Mouse (Mus musculus) lung, embryonic 15.5 days (tissue): ENCODE measurements around the gene Isyna1. TPM values are rescaled to one million over a fixed set of nuclear protein-coding genes. Genes with fewer than 3 reads are reported as not detected.

ENCODE experiments used
- ATAC-seq: fragments of 200-750 bp; cut with Nextera tagmentation; 2 replicates; pipeline ENCODE4 v1.8.0; 2017; ENCODE audit warnings: moderate number of reproducible peaks, borderline replicate concordance; ENCODE audit not compliant: low FRiP score, low TSS enrichment; ENCODE audit errors: extremely low read depth
- H3K27ac ChIP-seq: fragments of 300-500 bp; sonication (generic); 2 replicates; pipeline ENCODE4 v1.5.1; 2015; ENCODE audit warnings: moderate library complexity, mild to moderate bottlenecking, inconsistent platforms
- H3K27me3 ChIP-seq: fragments of 300-500 bp; sonication (generic); 2 replicates; pipeline ENCODE4 v1.6.1; 2015; ENCODE audit warnings: inconsistent platforms
- H3K36me3 ChIP-seq: fragments of 300-500 bp; sonication (generic); 2 replicates; pipeline ENCODE4 v1.6.1; 2015; ENCODE audit warnings: inconsistent platforms
- H3K4me1 ChIP-seq: fragments of 300-500 bp; sonication (generic); 2 replicates; pipeline ENCODE4 v1.6.1; 2015; ENCODE audit warnings: inconsistent platforms
- H3K4me2 ChIP-seq: fragments of 300-500 bp; sonication (generic); 2 replicates; pipeline ENCODE4 v1.6.1; 2015; ENCODE audit warnings: inconsistent platforms, mild to moderate bottlenecking, moderate library complexity
- H3K4me3 ChIP-seq: fragments of 300-500 bp; sonication (generic); 2 replicates; pipeline ENCODE4 v1.5.1; 2015; ENCODE audit warnings: mild to moderate bottlenecking, inconsistent platforms
- H3K9ac ChIP-seq: fragments of 300-500 bp; sonication (generic); 2 replicates; pipeline ENCODE4 v1.6.1; 2015; ENCODE audit warnings: inconsistent platforms
- H3K9me3 ChIP-seq: fragments of 300-500 bp; sonication (generic); 2 replicates; pipeline ENCODE4 v1.6.1; 2016; ENCODE audit warnings: inconsistent platforms
- WGBS: fragments of 180-500 bp; shearing (Covaris S2); methylation state at CpG from one replicate; pipeline ENCODE4 v1.1.7; 2015; 5-methylcytosine and 5-hydroxymethylcytosine counted together
- polyA plus RNA-seq: library from polyadenylated mRNA; unstranded; fragments of >200 nt; fragmentation: Nextera tagmentation; extraction: Ambion mirVana; gene quantifications from 2 replicates; pipeline ENCODE4 v1.2.1, GENCODE M21; 2015

The Isyna1 gene
- polyA plus RNA-seq, 1 experiment from 2014 or later: 134 TPM

GRCm38 (mm10) chr8:70615281-70615680, 21.1 kb downstream of the Isyna1 start:
- Histone ChIP-seq H3K9me3 (no peaks in the 10 kb centered on the region), H3K9ac (no peak overlapping the region), H3K4me2 (no peak overlapping the region), H3K27ac (no peak overlapping the region), H3K36me3 (no peaks in the 10 kb centered on the region), H3K4me3 (no peak overlapping the region), H3K27me3 (0 out of 2 replicates have a peak, but pooled peaks cover 4% of the 10 kb centered on the region), H3K4me1 (peaks cover 16% of the 10 kb centered on the region)
- WGBS: 73% methylated on average over 8 of the region's 8 CpGs
- no peak for ATAC-seq

DNA sequence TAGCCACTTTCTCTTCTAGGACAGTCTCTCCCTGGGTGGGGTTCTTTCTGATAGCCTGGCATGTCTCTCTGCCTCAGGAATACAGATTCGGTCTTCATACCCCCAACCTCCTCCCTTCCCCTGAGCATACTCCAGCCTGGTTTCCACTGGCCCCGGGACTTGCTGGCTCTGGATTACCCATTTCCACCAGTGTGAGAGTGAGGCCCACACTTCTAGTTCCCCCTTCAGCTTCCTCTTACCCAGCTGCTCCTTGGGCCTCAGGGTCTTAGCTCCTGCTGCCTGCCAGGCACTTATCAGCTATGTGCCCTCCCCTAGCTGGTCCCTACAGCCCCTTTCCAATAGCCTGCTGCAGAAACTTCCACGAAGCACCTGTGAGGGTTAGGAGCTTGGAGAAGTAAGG, 21.7 kb downstream of the Isyna1 start, which contains the start of gene Lrrc25:
Lrrc25 (plus strand) TSS at position 262 of the 400 bp plus-strand sequence.
- H3K4me1 ChIP-seq: peaks cover 9% of the 10 kb centered on the region
- H3K9ac ChIP-seq: no peak within 1 kb of the TSS
- H3K4me3 ChIP-seq: no peak within 1 kb of the TSS
- 68% methylated on average over 3 of the region's 3 CpGs for WGBS
- no peak within 1 kb of the TSS for H3K27ac ChIP-seq
- H3K4me2 ChIP-seq: no peak within 1 kb of the TSS
- no peaks in the 10 kb centered on the region for H3K9me3 ChIP-seq
- H3K36me3 ChIP-seq: no peaks in the 10 kb centered on the region
- peaks cover 5% of the 10 kb centered on the region; the same call in 1 of the 2 replicates for H3K27me3 ChIP-seq
- ATAC-seq: no peak

GRCm38 (mm10) chr8:70616645-70617044, 22.5 kb downstream of the Isyna1 start:
- H3K9ac ChIP-seq: no peak overlapping the region
- 42% methylated on average over 11 of the region's 11 CpGs for WGBS
- H3K4me2 ChIP-seq: no peak overlapping the region
- no peaks in the 10 kb centered on the region for H3K9me3 ChIP-seq
- H3K4me1 ChIP-seq: peaks cover 2% of the 10 kb centered on the region
- H3K4me3 ChIP-seq: no peak overlapping the region
- ATAC-seq: no peak
- peaks cover 13% of the 10 kb centered on the region; the same call in 1 of the 2 replicates for H3K27me3 ChIP-seq
- H3K27ac ChIP-seq: no peak overlapping the region
- no peaks in the 10 kb centered on the region for H3K36me3 ChIP-seq

GRCm38 (mm10) chr8:70617985-70618384, 23.8 kb downstream of the Isyna1 start:
- H3K9ac ChIP-seq: no peak overlapping the region
- peaks cover 23% of the 10 kb centered on the region; the same call in 1 of the 2 replicates for H3K27me3 ChIP-seq
- no peaks in the 10 kb centered on the region for H3K36me3 ChIP-seq
- no peak overlapping the region for H3K27ac ChIP-seq
- no peaks in the 10 kb centered on the region for H3K9me3 ChIP-seq
- ATAC-seq: no peak
- H3K4me1 ChIP-seq: no peaks in the 10 kb centered on the region; the same call in none of the 2 replicates
- no peak overlapping the region for H3K4me2 ChIP-seq
- WGBS: 74% methylated on average over 11 of the region's 11 CpGs
- H3K4me3 ChIP-seq: no peak overlapping the region

DNA sequence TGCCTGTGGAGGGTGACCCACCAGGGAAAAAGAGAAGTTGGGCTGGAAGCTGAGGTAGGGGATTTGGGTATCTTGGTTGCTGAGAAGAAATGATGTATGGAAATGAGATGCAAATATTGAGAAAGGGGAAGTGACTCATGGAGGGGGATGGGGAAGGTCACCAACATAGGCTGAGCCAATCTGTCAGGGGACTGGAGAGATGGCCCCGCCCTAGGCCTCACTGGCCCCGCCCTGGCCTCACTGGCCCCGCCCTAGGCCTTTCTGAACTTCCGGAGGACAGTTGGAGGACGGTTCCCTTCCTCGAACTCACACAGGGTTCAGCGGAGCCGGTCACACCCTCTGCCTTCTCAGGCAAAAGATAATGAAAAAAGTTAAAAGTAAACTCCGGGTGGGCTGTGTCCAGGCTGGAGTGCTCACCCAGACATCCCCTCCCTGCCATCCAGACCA, 24.7 kb downstream of the Isyna1 start:
- 27% methylated on average over 9 of the region's 9 CpGs for WGBS
- Histone ChIP-seq H3K4me2 (no peak overlapping the region), H3K4me1 (no peaks in the 10 kb centered on the region; the same call in none of the 2 replicates), H3K27me3 (peaks cover 23% of the 10 kb centered on the region; the same call in 1 of the 2 replicates), H3K27ac (no peak overlapping the region), H3K36me3 (no peaks in the 10 kb centered on the region), H3K9ac (no peak overlapping the region), H3K4me3 (no peak overlapping the region), H3K9me3 (no peaks in the 10 kb centered on the region)
- peak; percentile 59; the same call in 1 of the 2 replicates for ATAC-seq

DNA sequence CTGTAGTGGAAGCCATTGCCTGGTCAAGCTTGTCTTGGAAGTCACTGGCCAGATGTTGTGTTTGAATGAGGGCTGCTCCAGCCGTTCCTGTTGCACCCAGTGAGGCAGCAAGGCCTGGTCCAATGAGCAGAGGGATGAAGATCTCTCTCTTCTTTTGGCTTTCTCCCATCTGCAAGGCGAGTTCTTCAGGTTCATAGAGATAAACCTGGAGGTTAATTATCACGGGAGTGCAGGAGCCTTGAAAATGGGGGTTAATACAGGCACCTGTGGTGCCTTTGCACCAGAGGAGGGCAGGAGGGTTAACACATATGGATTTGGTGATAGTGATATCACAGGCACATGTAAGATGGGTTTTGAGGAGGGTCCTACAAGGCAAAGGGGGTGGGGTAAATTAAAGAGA, 28.0 kb downstream of the Isyna1 start:
- no peak overlapping the region for H3K27ac ChIP-seq
- peaks cover 23% of the 10 kb centered on the region; the same call in 1 of the 2 replicates for H3K27me3 ChIP-seq
- H3K36me3 ChIP-seq: no peaks in the 10 kb centered on the region
- 50% methylated on average over 3 of the region's 3 CpGs for WGBS
- H3K4me1 ChIP-seq: no peaks in the 10 kb centered on the region; the same call in 1 of the 2 replicates
- no peak overlapping the region for H3K4me3 ChIP-seq
- ATAC-seq: no peak
- H3K4me2 ChIP-seq: no peak overlapping the region
- no peaks in the 10 kb centered on the region for H3K9me3 ChIP-seq
- no peak overlapping the region for H3K9ac ChIP-seq

- H3K36me3 ChIP-seq: no peaks in the 10 kb centered on the region
- no peak overlapping the region for H3K9ac ChIP-seq
- H3K4me2 ChIP-seq: no peak overlapping the region
- 10% methylated on average over 5 of the region's 5 CpGs for WGBS
- no peak for ATAC-seq
- peaks cover 19% of the 10 kb centered on the region; the same call in 1 of the 2 replicates for H3K27me3 ChIP-seq
- peaks cover 9% of the 10 kb centered on the region for H3K4me1 ChIP-seq
- no peak overlapping the region for H3K4me3 ChIP-seq
- no peak overlapping the region for H3K27ac ChIP-seq
- H3K9me3 ChIP-seq: no peaks in the 10 kb centered on the region
Observed at GRCm38 (mm10) chr8:70625104-70625503, 30.9 kb downstream of the Isyna1 start.

GRCm38 (mm10) chr8:70627041-70627440, 32.9 kb downstream of the Isyna1 start:
- WGBS: 87% methylated on average over 5 of the region's 5 CpGs
- peaks cover 28% of the 10 kb centered on the region for H3K4me1 ChIP-seq
- no peak overlapping the region for H3K4me2 ChIP-seq
- H3K27me3 ChIP-seq: peaks cover 9% of the 10 kb centered on the region; the same call in 1 of the 2 replicates
- H3K4me3 ChIP-seq: no peak overlapping the region
- H3K36me3 ChIP-seq: no peaks in the 10 kb centered on the region
- ATAC-seq: no peak
- H3K9me3 ChIP-seq: no peaks in the 10 kb centered on the region
- H3K27ac ChIP-seq: no peak overlapping the region
- no peak overlapping the region for H3K9ac ChIP-seq

GRCm38 (mm10) chr8:70628986-70629490, 34.9 kb downstream of the Isyna1 start:
- 51% methylated on average over 7 of the region's 7 CpGs for WGBS

DNA sequence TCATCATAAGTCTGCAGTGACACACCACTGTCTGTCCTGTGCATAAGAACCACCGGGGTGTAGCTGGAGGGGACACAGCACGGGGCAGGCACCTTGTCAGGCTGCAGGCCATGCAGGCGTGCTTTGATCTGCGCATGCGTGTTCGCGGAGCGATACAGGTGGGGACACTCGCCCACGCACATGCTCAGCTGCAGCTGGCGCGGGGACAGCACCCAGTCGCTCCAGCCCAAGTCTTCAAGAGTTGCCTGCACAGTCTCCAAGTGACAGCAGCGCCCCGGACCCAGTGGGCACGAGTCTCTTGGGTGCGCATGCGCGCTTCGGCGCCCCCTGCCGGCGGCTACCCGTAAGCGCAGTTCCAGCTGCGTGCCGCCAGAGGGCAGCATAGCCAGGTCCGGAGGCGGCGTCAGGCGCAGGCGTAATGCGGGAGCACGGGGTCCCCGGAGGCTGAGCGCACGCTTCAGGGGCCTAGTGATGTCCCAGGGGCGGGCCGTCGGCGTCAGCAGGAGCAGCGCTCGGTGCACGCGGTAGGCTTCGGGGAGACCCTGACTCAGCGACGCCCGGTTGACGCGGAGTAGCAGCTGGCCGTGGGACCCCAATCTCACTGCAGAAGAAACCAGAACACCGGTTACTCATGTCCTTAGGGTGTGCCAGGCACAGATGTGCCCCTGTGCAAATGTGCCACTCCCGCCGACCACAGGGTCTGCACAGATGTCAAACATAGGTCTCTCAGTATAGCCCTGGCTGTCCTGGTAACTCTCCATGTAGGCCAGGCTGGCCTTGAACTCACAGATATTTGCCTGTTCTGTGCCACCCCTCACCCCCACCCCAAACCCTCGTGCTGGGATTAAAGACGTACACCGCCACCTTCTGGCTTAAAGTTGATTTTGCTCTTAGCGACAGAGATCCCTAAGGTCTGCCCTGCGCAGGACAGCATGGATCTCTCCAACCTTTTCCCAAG, 35.7 kb downstream of the Isyna1 start:
- peak; percentile 89 for ATAC-seq
- H3K9ac ChIP-seq: peak overlapping the region; percentile 34
- no peaks in the 10 kb centered on the region for H3K9me3 ChIP-seq
- H3K27me3 ChIP-seq: 0 out of 2 replicates have a peak, but pooled peaks cover 3% of the 10 kb centered on the region
- H3K4me2 ChIP-seq: peak overlapping the region; percentile 81
- 3% methylated on average over 60 of the region's 60 CpGs for WGBS
- H3K4me1 ChIP-seq: peaks cover 42% of the 10 kb centered on the region
- H3K27ac ChIP-seq: peak overlapping the region; percentile 25; the same call in 1 of the 2 replicates
- no peaks in the 10 kb centered on the region for H3K36me3 ChIP-seq
- H3K4me3 ChIP-seq: peak overlapping the region; percentile 49

More at GRCm38 (mm10) chr8:70628986-70629490, 34.9 kb downstream of the Isyna1 start:
- no peaks in the 10 kb centered on the region for H3K36me3 ChIP-seq
- peak overlapping the region; percentile 25; the same call in 1 of the 2 replicates for H3K27ac ChIP-seq
- peak overlapping the region; percentile 81 for H3K4me2 ChIP-seq
- peak overlapping the region; percentile 34; the same call in 1 of the 2 replicates for H3K9ac ChIP-seq
- peak overlapping the region; percentile 49; the same call in 1 of the 2 replicates for H3K4me3 ChIP-seq
- H3K27me3 ChIP-seq: 0 out of 2 replicates have a peak, but pooled peaks cover 3% of the 10 kb centered on the region
- peaks cover 35% of the 10 kb centered on the region for H3K4me1 ChIP-seq
- no peak for ATAC-seq
- H3K9me3 ChIP-seq: no peaks in the 10 kb centered on the region

GRCm38 (mm10) chr8:70630532-70631381, 36.6 kb downstream of the Isyna1 start:
- 11% methylated on average over 22 of the region's 22 CpGs for WGBS
- ATAC-seq: peak; percentile 51; the same call in 1 of the 2 replicates
- Histone ChIP-seq H3K36me3 (no peaks in the 10 kb centered on the region), H3K9ac (0 out of 2 replicates have a peak overlapping the region, but pooled peaks have one; percentile 33), H3K4me3 (no peak overlapping the region; the same call in 1 of the 2 replicates), H3K4me1 (peaks cover 42% of the 10 kb centered on the region), H3K27ac (no peak overlapping the region), H3K9me3 (no peaks in the 10 kb centered on the region), H3K27me3 (0 out of 2 replicates have a peak, but pooled peaks cover 3% of the 10 kb centered on the region), H3K4me2 (peak overlapping the region; percentile 81)
